Mouse (Mus musculus): ENCODE measurements around the gene Gbp5. TPM values are rescaled to one million over a fixed set of nuclear protein-coding genes. Genes with fewer than 3 reads are reported as not detected.
A peak's percentile ranks its signal among the peaks of the same experiment; 100 is the strongest.

Gene Gbp5
- not detected in 2 replicates for polyA plus RNA-seq (2016; fragmentation: Nextera tagmentation; extraction: Ambion mirVana)

GRCm38 (mm10) chr3:142493536-142494061, at the start of gene Gbp5:
Gbp5 (plus strand) TSS chr3:142493978.
- H3K9me3 ChIP-seq: no peaks in the 10 kb centered on the region
- H3K36me3 ChIP-seq (replicated peaks): no peaks in the 10 kb centered on the region
- H3K4me3 ChIP-seq: no peak within 1 kb of the TSS
- DNase-seq (ENCODE audit: low spot score): peak; percentile 20
- H3K27me3 ChIP-seq (replicated peaks; ENCODE audit: low read depth, poor library complexity, severe bottlenecking): no peaks in the 10 kb centered on the region
- no peak within 1 kb of the TSS for H3K27ac ChIP-seq (replicated peaks)
- H3K4me1 ChIP-seq: no peaks in the 10 kb centered on the region
- 82% methylated on average over 6 of the region's 6 CpGs for WGBS

DNA sequence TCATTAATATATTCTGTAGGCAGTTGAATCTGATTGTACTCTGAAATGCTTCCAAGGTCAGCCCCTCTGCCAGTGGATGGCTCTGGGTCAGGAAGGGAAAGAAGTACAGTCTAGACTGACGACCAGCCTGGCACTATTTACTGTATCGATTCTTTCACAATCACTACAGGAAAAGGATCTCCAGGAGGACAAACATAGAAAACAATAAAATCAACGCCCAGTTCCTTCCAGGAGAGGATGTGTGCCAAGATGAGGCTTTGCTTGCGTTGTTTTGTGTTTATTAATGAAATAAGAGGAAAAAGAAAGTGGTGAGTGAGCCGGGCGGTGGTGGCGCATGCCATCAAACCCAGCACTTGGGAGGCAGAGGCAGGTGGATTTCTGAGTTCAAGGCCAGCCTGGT, 39.6 kb upstream of the Gbp5 start:
- H3K9me3 ChIP-seq: no peaks in the 10 kb centered on the region
- peaks cover 9% of the 10 kb centered on the region; the same call in 1 of the 2 replicates for H3K4me1 ChIP-seq
- 91% methylated on average over 7 of the region's 7 CpGs for WGBS
- no peak overlapping the region for H3K4me3 ChIP-seq
- no peak for DNase-seq (ENCODE audit: low spot score)
- no peaks in the 10 kb centered on the region for H3K27me3 ChIP-seq (replicated peaks; ENCODE audit: low read depth, poor library complexity, severe bottlenecking)
- H3K36me3 ChIP-seq (replicated peaks): no peaks in the 10 kb centered on the region
- no peak overlapping the region for H3K27ac ChIP-seq (replicated peaks)

GRCm38 (mm10) chr3:142459241-142459640, 34.5 kb upstream of the Gbp5 start:
- Histone ChIP-seq H3K36me3 (replicated peaks) (no peaks in the 10 kb centered on the region), H3K4me3 (no peak overlapping the region), H3K27ac (replicated peaks) (no peak overlapping the region), H3K27me3 (replicated peaks; ENCODE audit: low read depth, poor library complexity, severe bottlenecking) (no peaks in the 10 kb centered on the region), H3K9me3 (no peaks in the 10 kb centered on the region), H3K4me1 (0 out of 2 replicates have a peak, but pooled peaks cover under 1% of the 10 kb centered on the region)
- no peak for DNase-seq (ENCODE audit: low spot score)
- WGBS: 89% methylated on average over 7 of the region's 7 CpGs

- WGBS: 93% methylated on average over 25 of the region's 25 CpGs
- Histone ChIP-seq H3K27me3 (replicated peaks; ENCODE audit: low read depth, poor library complexity, severe bottlenecking) (no peaks in the 10 kb centered on the region), H3K36me3 (replicated peaks) (no peaks in the 10 kb centered on the region), H3K4me1 (peaks cover 9% of the 10 kb centered on the region), H3K27ac (replicated peaks) (no peak overlapping the region), H3K9me3 (no peaks in the 10 kb centered on the region), H3K4me3 (no peak overlapping the region)
- no peak for DNase-seq (ENCODE audit: low spot score)
Measured at GRCm38 (mm10) chr3:142462764-142463751, 30.7 kb upstream of the Gbp5 start.

DNA sequence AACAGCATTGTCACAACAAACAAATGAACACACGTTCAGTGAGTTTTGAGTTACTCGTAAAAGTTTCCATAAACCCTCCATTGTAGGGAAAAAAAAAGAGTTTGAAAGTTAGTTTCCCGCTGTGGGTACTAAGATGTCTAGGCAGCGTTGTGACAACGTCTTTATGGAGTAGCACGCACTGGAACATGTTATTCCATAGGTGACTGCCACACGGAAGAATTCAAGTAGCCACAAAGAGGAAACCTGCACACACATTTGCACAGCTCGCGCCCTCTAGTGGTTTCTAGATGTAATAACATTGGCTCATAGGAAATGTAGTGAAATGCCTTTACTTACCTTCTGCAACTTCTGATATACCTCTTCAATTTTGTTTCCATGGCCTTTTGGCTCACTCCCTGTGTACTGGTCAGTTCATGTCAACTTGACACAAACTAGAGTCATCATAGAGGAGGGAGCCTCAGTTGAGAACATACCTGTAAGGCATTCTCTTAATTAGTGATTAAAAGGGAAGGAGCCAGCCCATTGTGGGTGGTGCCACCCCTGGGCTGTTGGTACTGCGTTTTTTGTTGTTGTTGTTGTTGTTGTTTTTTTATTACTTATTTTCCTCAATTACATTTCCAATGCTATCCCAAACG, 19.3 kb upstream of the Gbp5 start:
- no peaks in the 10 kb centered on the region for H3K27me3 ChIP-seq (replicated peaks; ENCODE audit: low read depth, poor library complexity, severe bottlenecking)
- DNase-seq (ENCODE audit: low spot score): peak; percentile 24
- no peaks in the 10 kb centered on the region for H3K36me3 ChIP-seq (replicated peaks)
- H3K4me3 ChIP-seq: no peak overlapping the region
- no peaks in the 10 kb centered on the region for H3K9me3 ChIP-seq
- no peaks in the 10 kb centered on the region for H3K4me1 ChIP-seq
- H3K27ac ChIP-seq (replicated peaks): no peak overlapping the region
- WGBS: 27% methylated on average over 11 of the region's 11 CpGs

DNA sequence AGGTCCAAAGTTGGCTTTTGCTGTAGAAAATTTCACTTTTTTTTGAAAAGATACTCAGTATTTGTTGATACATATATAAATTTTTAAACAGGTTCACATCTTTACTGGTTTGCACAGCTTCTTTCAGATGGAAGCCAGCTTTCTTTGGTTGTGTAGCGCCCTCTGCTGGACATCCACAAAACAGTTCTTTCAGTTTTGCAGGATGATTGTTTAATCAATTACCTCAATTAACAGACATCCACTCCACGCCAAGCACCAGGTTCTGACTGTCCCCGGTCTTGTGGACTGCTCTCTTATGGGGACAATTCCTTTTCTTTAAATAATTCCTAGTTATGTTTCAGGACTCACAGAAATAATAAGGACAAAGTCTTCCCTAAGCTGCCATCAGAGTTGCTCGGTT, 17.9 kb upstream of the Gbp5 start:
- Histone ChIP-seq H3K9me3 (no peaks in the 10 kb centered on the region), H3K27me3 (replicated peaks; ENCODE audit: low read depth, poor library complexity, severe bottlenecking) (no peaks in the 10 kb centered on the region), H3K4me3 (no peak overlapping the region), H3K36me3 (replicated peaks) (no peaks in the 10 kb centered on the region), H3K4me1 (no peaks in the 10 kb centered on the region), H3K27ac (replicated peaks) (no peak overlapping the region)
- DNase-seq (ENCODE audit: low spot score): peak; percentile 68
- 22% methylated on average over 4 of the region's 4 CpGs for WGBS

GRCm38 (mm10) chr3:142477866-142478265, 15.9 kb upstream of the Gbp5 start:
- no peaks in the 10 kb centered on the region for H3K27me3 ChIP-seq (replicated peaks; ENCODE audit: low read depth, poor library complexity, severe bottlenecking)
- 88% methylated on average over 5 of the region's 5 CpGs for WGBS
- no peak overlapping the region for H3K4me3 ChIP-seq
- H3K4me1 ChIP-seq: no peaks in the 10 kb centered on the region
- H3K36me3 ChIP-seq (replicated peaks): no peaks in the 10 kb centered on the region
- no peaks in the 10 kb centered on the region for H3K9me3 ChIP-seq
- DNase-seq (ENCODE audit: low spot score): no peak
- H3K27ac ChIP-seq (replicated peaks): no peak overlapping the region

DNA sequence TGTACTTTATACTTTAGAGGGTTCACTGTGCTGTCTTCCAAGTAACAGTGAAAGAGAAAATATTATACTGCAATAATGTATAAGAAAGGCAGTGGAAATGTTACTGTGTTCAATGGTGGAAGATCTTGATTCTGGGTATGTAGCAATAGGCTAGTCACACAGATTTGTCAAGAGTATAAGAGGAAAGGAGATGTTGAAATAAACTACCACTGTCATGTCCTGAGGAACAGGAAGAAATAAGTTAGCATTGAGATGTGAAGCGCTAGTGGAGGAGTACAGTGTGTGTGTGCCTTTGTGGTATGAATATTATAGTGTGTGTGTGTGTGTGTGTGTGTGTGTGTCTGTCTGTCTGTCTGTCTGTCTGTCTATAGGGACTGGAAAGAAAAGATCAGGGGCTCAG, 15.4 kb upstream of the Gbp5 start:
- DNase-seq (ENCODE audit: low spot score): no peak
- Histone ChIP-seq H3K4me1 (no peaks in the 10 kb centered on the region), H3K27me3 (replicated peaks; ENCODE audit: low read depth, poor library complexity, severe bottlenecking) (no peaks in the 10 kb centered on the region), H3K4me3 (no peak overlapping the region), H3K36me3 (replicated peaks) (no peaks in the 10 kb centered on the region), H3K9me3 (no peaks in the 10 kb centered on the region), H3K27ac (replicated peaks) (no peak overlapping the region)
- WGBS: 88% methylated on average over 1 of the region's 1 CpGs

DNA sequence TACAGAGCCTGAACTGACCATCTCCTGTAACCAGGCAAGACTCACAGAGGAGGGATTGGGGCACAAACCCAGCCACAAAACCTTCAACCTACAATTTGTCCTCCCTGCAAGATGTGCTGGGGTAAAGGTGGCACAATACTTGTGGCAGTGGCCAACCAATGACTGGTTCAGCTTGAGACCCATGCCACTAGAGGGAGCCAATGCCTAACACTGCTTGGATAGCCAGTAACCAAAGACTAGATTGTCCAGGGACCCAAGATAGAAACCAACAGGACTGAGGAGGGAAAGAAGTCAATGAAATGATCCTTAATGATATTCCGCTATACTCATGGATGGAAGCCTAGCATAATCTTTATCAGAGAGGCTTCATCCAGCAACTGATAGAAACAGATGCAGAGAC, 3.3 kb upstream of the Gbp5 start:
- H3K4me3 ChIP-seq: no peak overlapping the region
- no peaks in the 10 kb centered on the region for H3K36me3 ChIP-seq (replicated peaks)
- 72% methylated on average over 1 of the region's 1 CpGs for WGBS
- H3K27me3 ChIP-seq (replicated peaks; ENCODE audit: low read depth, poor library complexity, severe bottlenecking): no peaks in the 10 kb centered on the region
- no peaks in the 10 kb centered on the region for H3K4me1 ChIP-seq
- peak; percentile 64 for DNase-seq (ENCODE audit: low spot score)
- no peak overlapping the region for H3K27ac ChIP-seq (replicated peaks)
- H3K9me3 ChIP-seq: no peaks in the 10 kb centered on the region

GRCm38 (mm10) chr3:142495146-142495655, 1.4 kb downstream of the Gbp5 start:
- WGBS: 94% methylated on average over 5 of the region's 5 CpGs
- H3K27me3 ChIP-seq (replicated peaks; ENCODE audit: low read depth, poor library complexity, severe bottlenecking): no peaks in the 10 kb centered on the region

DNA sequence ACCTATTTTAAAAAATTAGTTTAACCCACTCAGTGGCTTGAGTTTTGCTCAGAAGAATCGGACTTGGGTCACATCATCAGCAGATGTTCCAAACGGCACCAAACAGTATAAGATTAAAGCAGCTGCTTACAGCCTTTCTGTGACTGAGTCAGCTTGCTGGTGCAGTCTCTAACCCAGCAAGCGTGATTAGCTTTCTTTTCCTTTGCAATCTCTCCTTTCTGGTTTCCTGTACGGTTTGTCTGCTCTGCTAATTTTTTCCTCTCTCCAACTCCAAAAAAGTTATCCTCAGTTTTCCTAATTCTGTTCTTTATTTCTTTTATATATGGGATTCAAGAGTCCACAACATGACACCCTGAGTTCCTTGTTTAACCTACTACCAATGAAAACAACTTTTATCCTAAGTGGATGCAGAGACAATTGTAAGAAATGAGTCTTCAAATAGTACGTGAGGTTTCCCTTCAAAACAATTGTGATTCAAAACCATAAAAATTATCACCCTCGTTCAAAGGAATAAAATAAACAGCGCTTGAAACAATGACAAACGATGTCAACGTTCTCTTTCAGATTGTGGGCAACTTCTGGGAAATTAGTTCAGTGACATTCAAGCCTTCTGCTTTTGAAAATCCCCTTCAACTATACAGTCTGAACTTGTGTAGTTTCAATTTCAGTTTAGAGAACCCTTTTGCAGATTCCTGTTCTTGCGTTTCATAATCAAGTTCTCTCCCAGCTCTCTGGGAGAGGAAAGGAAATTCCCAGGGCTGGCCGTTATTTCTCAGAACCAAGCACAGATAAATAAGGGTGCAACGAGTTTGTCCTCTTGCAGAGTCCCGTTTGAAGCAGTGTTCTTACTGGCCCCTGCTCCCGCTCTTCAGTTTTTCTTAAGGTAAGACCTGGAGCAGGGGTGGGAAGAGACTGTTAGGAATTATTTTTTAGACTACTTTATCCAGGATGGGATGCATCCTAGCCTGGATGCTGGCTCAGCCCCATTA, 2.6 kb downstream of the Gbp5 start:
- Histone ChIP-seq H3K4me1 (no peaks in the 10 kb centered on the region), H3K9me3 (no peaks in the 10 kb centered on the region), H3K27me3 (replicated peaks; ENCODE audit: low read depth, poor library complexity, severe bottlenecking) (no peaks in the 10 kb centered on the region), H3K4me3 (no peak overlapping the region), H3K36me3 (replicated peaks) (no peaks in the 10 kb centered on the region), H3K27ac (replicated peaks) (no peak overlapping the region)
- no peak for DNase-seq (ENCODE audit: low spot score)
- WGBS: 77% methylated on average over 14 of the region's 14 CpGs

More at GRCm38 (mm10) chr3:142495146-142495655, 1.4 kb downstream of the Gbp5 start:
- no peaks in the 10 kb centered on the region for H3K36me3 ChIP-seq (replicated peaks)
- no peak overlapping the region for H3K27ac ChIP-seq (replicated peaks)
- no peak overlapping the region for H3K4me3 ChIP-seq
- H3K4me1 ChIP-seq: no peaks in the 10 kb centered on the region
- no peaks in the 10 kb centered on the region for H3K9me3 ChIP-seq
- DNase-seq (ENCODE audit: low spot score): no peak

All from embryonic facial prominence, embryonic 10.5 days (tissue).